Mouse (Mus musculus) MEL (cell line): Measurements from ENCODE around the gene Arap2.

Source experiments
- BHLHE40 ChIP-seq: IDR thresholded peaks from 2 replicates; pipeline ENCODE4 v1.6.1; 2012; ENCODE audit warnings: low read depth, mild to moderate bottlenecking, inconsistent platforms, low read length, improper control_type of control experiment, borderline replicate concordance
- CTCF ChIP-seq, 3 experiments: IDR thresholded peaks in 2 of 3; conservative IDR thresholded peaks in 1 of 3; 2 replicates each; pipeline ENCODE4 v1.5.1; 2011 to 2012; ENCODE audit warnings: low read length in 3 of 3, low read depth in 2 of 3, mild to moderate bottlenecking in 2 of 3, improper control_type of control experiment in 1 of 3, inconsistent platforms in 1 of 3, mixed read lengths in 1 of 3, moderate library complexity in 1 of 3; ENCODE audit not compliant: control insufficient read depth in 1 of 3, insufficient read depth in 1 of 3, poor library complexity in 1 of 3, severe bottlenecking in 1 of 3
- EP300 ChIP-seq, 2 experiments: IDR thresholded peaks; 2 replicates each; pipeline ENCODE4 v1.6.1; 2011; ENCODE audit warnings: improper control_type of control experiment in 2 of 2, low read length in 2 of 2, low read depth in 1 of 2, mild to moderate bottlenecking in 1 of 2
- GABPA ChIP-seq: IDR thresholded peaks from 2 replicates; pipeline ENCODE4 v1.6.1; 2012; ENCODE audit warnings: low read depth, mild to moderate bottlenecking, inconsistent platforms, low read length, improper control_type of control experiment, moderate library complexity
- KAT2A ChIP-seq: conservative IDR thresholded peaks from 2 replicates; pipeline ENCODE4 v1.6.1; 2012; ENCODE audit warnings: low read depth, low read length, improper control_type of control experiment, inconsistent platforms
- MAX ChIP-seq: IDR thresholded peaks from 2 replicates; pipeline ENCODE4 v1.6.1; 2011; ENCODE audit warnings: low read length, improper control_type of control experiment
- MXI1 ChIP-seq: IDR thresholded peaks from 2 replicates; pipeline ENCODE4 v1.6.1; 2011; ENCODE audit warnings: mild to moderate bottlenecking, low read depth, low read length, improper control_type of control experiment
- MYB ChIP-seq: IDR thresholded peaks from 2 replicates; pipeline ENCODE4 v1.6.1; 2011; ENCODE audit warnings: mild to moderate bottlenecking, low read depth, low read length, improper control_type of control experiment
- MYC ChIP-seq: IDR thresholded peaks from 2 replicates; pipeline ENCODE4 v1.6.1; 2011; ENCODE audit warnings: low read depth, mild to moderate bottlenecking, low read length, improper control_type of control experiment, moderate library complexity
- NRF1 ChIP-seq: IDR thresholded peaks from 2 replicates; pipeline ENCODE4 v1.6.1; 2014; ENCODE audit warnings: low read depth, mild to moderate bottlenecking, inconsistent platforms, low read length, improper control_type of control experiment, moderate library complexity; ENCODE audit not compliant: poor library complexity, insufficient read depth, severe bottlenecking
- POLR2A ChIP-seq, 2 experiments: IDR thresholded peaks; 2 replicates each; pipeline ENCODE4 v1.6.1; 2011 to 2012; ENCODE audit warnings: low read length in 2 of 2, mild to moderate bottlenecking in 2 of 2, control low read depth in 1 of 2, improper control_type of control experiment in 1 of 2, low read depth in 1 of 2, moderate library complexity in 1 of 2; ENCODE audit not compliant: control insufficient read depth in 1 of 2, insufficient read depth in 1 of 2, poor library complexity in 1 of 2
- SMC3 ChIP-seq: IDR thresholded peaks from 2 replicates; pipeline ENCODE4 v1.6.1; 2011; ENCODE audit warnings: low read depth, low read length, improper control_type of control experiment
- USF1 ChIP-seq: IDR thresholded peaks from 2 replicates; pipeline ENCODE4 v1.6.1; 2014; ENCODE audit warnings: low read depth, mild to moderate bottlenecking, inconsistent platforms, low read length, improper control_type of control experiment, moderate library complexity
- ZNF384 ChIP-seq: IDR thresholded peaks from 2 replicates; pipeline ENCODE4 v1.6.1; 2012; ENCODE audit warnings: low read depth, mild to moderate bottlenecking, inconsistent platforms, low read length, improper control_type of control experiment

DNA sequence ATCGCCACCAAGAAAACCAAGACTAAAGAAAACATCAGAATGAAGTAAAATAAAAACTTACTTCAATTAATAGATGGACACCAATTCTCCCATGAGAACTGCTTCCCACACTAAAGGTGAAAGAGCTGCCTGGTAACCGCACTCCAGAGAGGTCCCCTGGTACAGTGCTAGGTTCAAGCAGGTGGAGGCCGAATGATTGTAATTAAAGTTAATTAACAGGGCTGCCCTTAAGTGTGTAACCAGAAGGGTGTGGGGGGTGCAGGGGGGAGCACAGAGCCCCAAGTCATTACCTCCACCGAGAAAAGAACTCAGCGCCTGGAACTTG is 538 bp downstream of the Arap2 start:
- TF ChIP-seq MYC = no peak
- no peak for TF ChIP-seq CTCF (IDR thresholded peaks at IDR 0.05 in 2 of 3, conservative IDR thresholded peaks at IDR 0.05 in 1 of 3; ENCODE audit: control insufficient read depth in 1 of 3, insufficient read depth in 1 of 3, low read depth in 2 of 3, low read length in 3 of 3, poor library complexity in 1 of 3, severe bottlenecking in 1 of 3)
- no peak for TF ChIP-seq BHLHE40
- no peak for TF ChIP-seq MYB
- TF ChIP-seq USF1 = no peak
- TF ChIP-seq SMC3 = no peak
- no peak for TF ChIP-seq KAT2A
- no peak for TF ChIP-seq GABPA
- TF ChIP-seq MAX = no peak
- no peak for TF ChIP-seq ZNF384
- no peak for TF ChIP-seq POLR2A (IDR thresholded peaks at IDR 0.05; ENCODE audit: control insufficient read depth in 1 of 2, insufficient read depth in 1 of 2, low read depth in 1 of 2, low read length in 2 of 2, poor library complexity in 1 of 2)
- no peak for TF ChIP-seq MXI1
- TF ChIP-seq EP300 (IDR thresholded peaks at IDR 0.05; ENCODE audit: low read depth in 1 of 2, low read length in 2 of 2) = no peak
- no peak for TF ChIP-seq NRF1
